Mouse (Mus musculus) Patski (cell line): ENCODE results near the gene Gjd2. TPM values are rescaled to one million over a fixed set of nuclear protein-coding genes. Genes with fewer than 3 reads are reported as not detected.

Source experiments
- ATAC-seq: fragments of 100-300 bp; one replicate; pipeline ENCODE4 v1.8.0; 2021
- CTCF ChIA-PET: fragments of 350-600 bp; sonication (Branson Sonifier 250); formaldehyde crosslinking; loops from one replicate; lab custom pipeline; 2022; ENCODE audit warnings: inconsistent platforms; lab: Charles Lee
- POLR2A ChIA-PET: fragments of 350-600 bp; sonication (Branson Sonifier 250); formaldehyde crosslinking; loops from one replicate; lab custom pipeline; 2022; ENCODE audit warnings: antibody characterized with exemption, inconsistent platforms; lab: Charles Lee
- DNase-seq: peaks from one replicate; pipeline ENCODE4 v3.0.0-alpha.2; 2011; ENCODE audit warnings: low read depth, low spot score
- H3K27me3 ChIP-seq: fragments of 371-371 bp; one replicate; pipeline ENCODE4 v1.5.1; 2021
- CTCF ChIP-seq: fragments of 100-300 bp; IDR thresholded peaks from one replicate; pipeline ENCODE4 v1.5.1; 2021
- in situ Hi-C: fragments of 300-500 bp; cut with MboI; formaldehyde crosslinking; loops from 3 replicates; pipeline ENCODE4 v1.11.1; 2018; ENCODE audit warnings: low pct_unique_long_range_greater_than_20kb, mixed read lengths
- polyA plus RNA-seq: library from polyadenylated mRNA; unstranded; gene quantifications from one replicate; pipeline ENCODE4 v1.2.3, GENCODE M21; 2021

Gene Gjd2
- polyA plus RNA-seq, 1 experiment from 2014 or later: not detected

DNA sequence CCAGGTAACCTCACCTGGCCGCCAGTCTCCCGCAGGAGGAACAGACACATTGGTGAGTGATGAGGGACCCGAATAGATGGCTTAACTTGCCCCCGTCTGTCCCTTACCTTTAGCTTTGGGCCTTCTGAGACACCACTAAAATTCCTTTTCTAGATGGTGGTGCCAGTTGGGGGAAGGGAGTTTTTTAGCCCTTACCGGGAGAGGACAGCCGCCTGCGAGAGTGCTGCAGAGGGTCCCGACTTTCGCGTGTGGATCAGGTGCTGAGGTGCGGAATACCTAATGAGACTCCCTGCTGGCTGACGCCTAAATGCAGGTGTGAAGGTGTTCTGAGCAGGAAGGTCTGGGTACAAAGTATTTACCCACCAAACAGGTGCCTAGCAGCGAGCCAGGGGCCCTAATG, 427 bp upstream of the Gjd2 start:
- peaks cover 70% of the 10 kb centered on the region for H3K27me3 ChIP-seq
- DNase-seq (no peak), ATAC-seq (no peak)
- no peak for TF ChIP-seq CTCF
- in situ Hi-C loops: no loop called here
- POLR2A ChIA-PET: no interaction called here
- CTCF ChIA-PET: interaction anchor here (0.9 kb wide), 1 partner anchor 9 kb away, joined by 3 read pairs; no protein-coding TSS in a partner anchor

- in situ Hi-C loops: no loop called here
- ATAC-seq (no peak), DNase-seq (no peak)
- ChIA-PET POLR2A (no interaction called here), CTCF (interaction anchor here (1.3 kb wide), 1 partner anchor 46 kb away, joined by 5 read pairs; no protein-coding TSS in a partner anchor)
- peaks cover 70% of the 10 kb centered on the region for H3K27me3 ChIP-seq
- no peak for TF ChIP-seq CTCF
Observed at GRCm38 (mm10) chr2:114012749-114013211, 639 bp downstream of the Gjd2 start.

DNA sequence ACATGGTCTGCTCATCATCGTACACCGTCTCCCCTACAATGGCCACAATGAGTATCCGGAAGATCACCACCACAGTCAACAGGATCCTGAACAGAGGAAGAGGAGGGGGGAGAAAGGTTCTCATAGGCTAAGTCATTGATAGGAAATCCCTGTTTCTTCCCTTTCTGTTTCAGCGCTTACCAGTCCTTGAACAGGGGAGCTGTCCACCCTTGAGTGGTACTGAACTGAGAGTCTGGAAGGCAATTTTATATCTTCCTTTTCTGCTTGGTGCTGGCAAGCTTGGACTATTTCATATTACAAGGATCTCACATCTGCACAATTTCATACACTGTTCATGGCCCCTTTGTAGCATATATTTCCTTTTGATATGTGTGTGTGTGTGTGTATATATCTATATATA, 1.6 kb downstream of the Gjd2 start:
- in situ Hi-C loops: no loop called here
- peak; percentile 15 for DNase-seq
- TF ChIP-seq CTCF: no peak
- ChIA-PET CTCF (interaction anchor here (1.3 kb wide), 1 partner anchor 45 kb away, joined by 5 read pairs; no protein-coding TSS in a partner anchor), POLR2A (no interaction called here)
- ATAC-seq: no peak
- H3K27me3 ChIP-seq: peaks cover 61% of the 10 kb centered on the region

DNA sequence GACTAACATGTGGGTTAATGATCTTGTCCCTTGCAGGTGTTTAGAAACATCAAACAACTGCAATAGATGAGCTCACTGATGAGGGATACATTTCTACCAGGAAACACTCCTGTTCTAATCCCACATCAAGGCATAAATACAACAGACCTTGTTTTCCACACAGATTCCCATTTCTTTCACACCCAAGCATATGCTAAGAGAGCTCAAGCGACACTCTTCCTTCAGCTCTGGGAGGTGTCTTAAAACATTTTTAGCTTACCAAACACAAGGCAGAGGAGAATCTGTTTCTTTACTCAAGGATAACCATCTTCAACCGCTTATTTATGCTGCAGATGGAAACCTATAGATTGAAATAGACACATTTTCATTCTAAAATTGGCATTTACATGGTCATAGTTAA, 5.1 kb downstream of the Gjd2 start:
- in situ Hi-C loops: no loop called here
- ChIA-PET CTCF (interaction anchor here (1.3 kb wide), 1 partner anchor 42 kb away, joined by 3 read pairs; no protein-coding TSS in a partner anchor), POLR2A (interaction anchor here (1.3 kb wide), 1 partner anchor 132 kb away, joined by 3 read pairs; no protein-coding TSS in a partner anchor)
- DNase-seq (no peak), ATAC-seq (no peak)
- no peak for TF ChIP-seq CTCF
- peaks cover 51% of the 10 kb centered on the region for H3K27me3 ChIP-seq

- CTCF ChIA-PET: no interaction called here
- in situ Hi-C loops: no loop called here
- peaks cover 40% of the 10 kb centered on the region for H3K27me3 ChIP-seq
- no peak for ATAC-seq
- POLR2A ChIA-PET: no interaction called here
- DNase-seq: no peak
- no peak for TF ChIP-seq CTCF
Observed at GRCm38 (mm10) chr2:113997484-113997883, 15.9 kb downstream of the Gjd2 start.

GRCm38 (mm10) chr2:113996930-113997329, 16.5 kb downstream of the Gjd2 start:
- in situ Hi-C loops: no loop called here
- CTCF ChIA-PET: no interaction called here
- no peak for TF ChIP-seq CTCF
- ATAC-seq (no peak), DNase-seq (no peak)
- H3K27me3 ChIP-seq: peaks cover 40% of the 10 kb centered on the region
- POLR2A ChIA-PET: no interaction called here

GRCm38 (mm10) chr2:113984890-113985289, 28.5 kb downstream of the Gjd2 start:
- ATAC-seq: no peak
- POLR2A ChIA-PET: no interaction called here
- no peak for DNase-seq
- peaks cover 8% of the 10 kb centered on the region for H3K27me3 ChIP-seq
- CTCF ChIA-PET: interaction anchor here (1.9 kb wide), 1 partner anchor 18 kb away, joined by 5 read pairs; no protein-coding TSS in a partner anchor
- in situ Hi-C loops: no loop called here
- TF ChIP-seq CTCF: no peak

DNA sequence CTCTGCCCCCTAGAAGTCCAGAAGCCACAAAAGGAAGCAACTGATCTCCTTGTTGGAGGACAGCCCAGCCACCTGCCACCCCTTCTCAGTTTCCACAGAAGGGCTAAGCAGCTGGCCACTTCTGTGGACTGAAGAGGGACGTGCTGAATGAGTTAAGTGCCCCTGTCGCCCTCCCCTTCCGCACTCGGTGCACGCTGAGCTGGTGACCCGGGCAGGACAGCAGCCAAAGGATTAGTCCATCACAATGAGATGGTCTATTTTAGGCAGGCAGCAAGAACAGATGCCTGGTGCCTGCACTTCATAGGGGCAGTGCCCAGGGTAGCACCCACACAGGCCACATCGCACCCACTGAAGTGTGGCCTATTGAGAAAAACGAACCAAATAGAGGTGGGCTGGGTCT, 32.8 kb downstream of the Gjd2 start:
- in situ Hi-C loops: no loop called here
- CTCF ChIA-PET: no interaction called here
- no peaks in the 10 kb centered on the region for H3K27me3 ChIP-seq
- POLR2A ChIA-PET: interaction anchor here (0.6 to 0.7 kb wide), 2 partner anchors 96 to 108 kb away, joined by 5 read pairs; no protein-coding TSS in a partner anchor
- no peak for ATAC-seq
- DNase-seq: no peak
- no peak for TF ChIP-seq CTCF

DNA sequence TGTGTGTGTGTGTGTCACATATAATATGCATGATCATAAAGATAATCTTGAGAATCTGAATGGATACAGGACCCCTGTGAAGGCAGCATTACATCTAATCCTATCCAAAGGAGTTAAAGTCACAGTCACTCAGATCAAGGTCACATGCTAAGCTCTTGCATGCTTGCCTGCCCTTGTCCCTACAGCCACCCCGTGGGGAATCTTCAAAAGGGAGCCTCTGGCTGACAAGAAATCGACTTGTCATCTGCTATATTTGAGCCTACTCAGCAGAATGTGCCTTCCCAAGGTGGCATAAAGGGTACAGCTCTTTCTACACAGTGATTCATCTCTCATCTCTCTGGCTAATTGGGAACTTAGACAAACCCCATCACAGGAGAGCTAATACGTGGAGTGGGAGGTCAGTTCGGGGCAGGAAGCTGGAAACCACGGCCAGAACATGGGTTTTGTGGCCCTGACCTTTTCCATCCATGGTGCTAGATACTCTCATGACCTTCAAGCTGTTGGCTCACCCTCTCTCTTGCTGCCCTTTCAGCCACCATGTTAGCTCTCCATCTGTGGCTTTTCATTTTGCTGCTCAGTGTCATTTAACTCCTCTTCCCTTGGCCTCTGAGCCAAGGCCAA, 35.2 kb downstream of the Gjd2 start:
- TF ChIP-seq CTCF: no peak
- POLR2A ChIA-PET: no interaction called here
- H3K27me3 ChIP-seq: peaks cover 6% of the 10 kb centered on the region
- ATAC-seq (no peak), DNase-seq (no peak)
- in situ Hi-C loops: no loop called here
- CTCF ChIA-PET: no interaction called here

DNA sequence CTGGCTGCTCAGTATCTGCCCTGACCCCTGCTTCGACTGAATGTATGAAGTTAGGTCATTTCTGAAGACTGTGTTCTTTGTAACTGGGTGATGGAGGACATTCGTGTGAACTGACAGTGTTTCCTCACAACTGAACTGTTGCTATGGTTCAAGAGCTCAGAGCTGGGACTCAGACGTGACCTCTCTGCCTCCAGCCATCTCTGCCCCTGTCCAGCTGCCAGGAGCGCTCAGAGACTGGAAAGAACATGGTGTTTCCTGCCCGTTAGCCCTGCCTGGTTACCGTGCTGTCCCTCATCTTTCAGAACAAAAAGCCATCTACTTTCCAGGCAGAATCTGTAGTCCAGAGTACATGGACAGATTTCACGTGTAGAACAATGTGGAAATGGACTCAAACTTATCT, 39.5 kb downstream of the Gjd2 start:
- ChIA-PET POLR2A (no interaction called here), CTCF (no interaction called here)
- DNase-seq (no peak), ATAC-seq (no peak)
- in situ Hi-C loops: no loop called here
- no peak for TF ChIP-seq CTCF
- H3K27me3 ChIP-seq: peaks cover 13% of the 10 kb centered on the region

- no peak for DNase-seq
- POLR2A ChIA-PET: no interaction called here
Observed at GRCm38 (mm10) chr2:113966421-113966820, 47.0 kb downstream of the Gjd2 start.

More at GRCm38 (mm10) chr2:113966421-113966820, 47.0 kb downstream of the Gjd2 start:
- CTCF ChIA-PET: interaction anchor here (0.8 to 2.3 kb wide), 12 partner anchors 12 to 179 kb away, joined by 3 to 14 read pairs (median 4); no protein-coding TSS in a partner anchor
- in situ Hi-C loops: loop anchor here (10.0 kb wide), 1 partner anchor 178 kb away; no protein-coding TSS in a partner anchor
- TF ChIP-seq CTCF: peak; percentile 65
- no peaks in the 10 kb centered on the region for H3K27me3 ChIP-seq
- no peak for ATAC-seq

Other genes starting within 250 kb of the Gjd2 start
- gene Scg5, start 184.5 kb downstream of the Gjd2 start, polyA plus RNA-seq: 0.24 TPM
- gene Arhgap11a, start 165.0 kb downstream of the Gjd2 start, polyA plus RNA-seq: 30.1 TPM
- gene Actc1, start 39.9 kb upstream of the Gjd2 start, polyA plus RNA-seq: not detected
- 30.9 TPM for gene Aqr, start 173.4 kb upstream of the Gjd2 start, polyA plus RNA-seq
- gene Zfp770, start 187.8 kb upstream of the Gjd2 start, polyA plus RNA-seq: 7.9 TPM